Mouse (Mus musculus): ENCODE measurements around the gene Ttc7b. TPM values are rescaled to one million over a fixed set of nuclear protein-coding genes. Genes with fewer than 3 reads are reported as not detected.
A peak's percentile ranks its signal among the peaks of the same experiment; 100 is the strongest.

Ttc7b gene
- total RNA-seq, 2 experiments from 2014 or later: 14.9 to 28.9 TPM

DNA sequence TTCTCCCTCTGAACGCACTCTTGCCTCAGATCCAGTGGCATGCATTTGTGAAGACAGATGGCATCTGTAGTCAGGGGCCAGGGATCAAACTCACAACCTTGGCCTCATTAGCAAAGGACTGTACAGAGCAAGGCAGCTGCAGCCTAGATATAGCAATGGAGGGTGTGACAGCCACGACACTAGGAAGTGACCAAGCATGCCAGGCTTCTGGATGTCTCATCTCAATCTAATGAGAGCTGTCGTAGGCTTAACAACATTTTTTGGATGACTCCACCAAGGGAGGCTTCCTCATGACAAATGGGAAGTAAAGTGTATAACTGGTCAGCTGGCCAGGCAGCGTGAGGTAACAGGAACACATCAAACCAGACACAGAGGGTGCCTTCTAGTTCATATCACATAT is 94.4 kb downstream of the Ttc7b start:
- ATAC-seq (replicated peaks; ENCODE audit: poor library complexity, severe bottlenecking): no peak

DNA sequence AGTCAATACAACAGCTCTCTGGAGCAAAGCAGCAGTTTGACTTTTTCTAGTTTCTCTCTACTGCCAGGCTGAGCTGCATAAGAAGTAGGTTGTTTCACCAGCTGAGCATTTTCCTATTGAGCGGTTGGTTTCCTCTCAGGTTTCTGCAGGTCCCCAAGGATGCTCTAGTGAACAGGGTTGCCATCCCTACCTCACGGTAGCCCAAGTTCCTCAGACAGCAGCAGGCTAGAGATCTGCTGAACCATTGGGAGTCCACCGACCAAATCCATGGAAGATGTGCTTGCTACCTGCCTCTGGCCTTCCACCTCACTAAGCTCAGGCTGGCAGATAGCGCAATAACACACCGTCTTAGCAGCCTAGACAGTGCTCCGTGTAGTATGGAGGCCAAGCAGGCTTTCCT is 95.6 kb downstream of the Ttc7b start:
- no peak for ATAC-seq (replicated peaks; ENCODE audit: poor library complexity, severe bottlenecking)

DNA sequence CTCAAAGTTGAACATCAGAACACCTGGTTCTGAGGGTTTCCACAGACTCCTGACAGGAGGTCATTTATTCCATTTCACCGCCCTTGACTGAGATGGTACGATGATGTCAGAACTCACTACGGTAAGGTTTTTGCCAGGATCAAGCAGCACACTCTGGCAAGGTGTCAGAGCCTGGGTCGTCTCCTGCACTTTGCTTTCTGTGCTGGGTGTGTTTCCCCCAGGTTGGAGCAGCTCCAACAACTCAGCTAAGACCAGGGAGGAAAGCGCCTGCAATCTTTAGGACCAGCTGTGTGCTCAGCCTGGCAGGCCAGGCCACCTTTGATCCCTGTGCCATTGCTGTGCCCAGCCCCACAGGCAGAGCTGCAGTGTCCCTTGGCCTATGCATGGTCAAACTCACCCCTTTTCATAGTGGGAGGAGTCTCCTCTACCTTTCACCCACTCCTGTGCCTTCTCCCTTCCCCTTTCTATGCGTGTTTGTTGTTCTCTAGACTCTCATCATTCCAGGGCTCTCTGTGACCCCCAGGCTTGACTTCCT is 98.3 kb downstream of the Ttc7b start:
- peak; percentile 51 for ATAC-seq (replicated peaks; ENCODE audit: poor library complexity, severe bottlenecking)

DNA sequence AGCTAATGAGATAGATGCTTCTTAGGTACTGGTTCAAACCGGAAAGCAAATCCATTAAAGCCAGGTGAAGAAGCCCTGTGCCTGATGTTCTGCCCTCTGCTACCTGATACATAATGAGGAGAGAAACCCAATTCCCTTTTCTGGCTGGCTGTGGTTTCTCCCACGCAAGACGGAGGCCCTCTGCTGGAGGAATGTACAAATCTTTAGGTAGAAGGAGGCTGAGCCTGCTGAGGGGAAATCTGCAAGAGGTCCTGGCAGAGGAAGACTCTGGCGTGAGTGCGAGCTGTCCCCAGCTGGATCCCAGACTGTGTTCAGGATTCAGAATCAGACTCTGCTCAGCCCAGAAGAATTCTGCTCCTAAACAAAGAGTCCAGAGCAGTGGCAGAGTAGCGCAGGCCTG is 99.1 kb downstream of the Ttc7b start:
- ATAC-seq (replicated peaks; ENCODE audit: poor library complexity, severe bottlenecking): peak; percentile 64

DNA sequence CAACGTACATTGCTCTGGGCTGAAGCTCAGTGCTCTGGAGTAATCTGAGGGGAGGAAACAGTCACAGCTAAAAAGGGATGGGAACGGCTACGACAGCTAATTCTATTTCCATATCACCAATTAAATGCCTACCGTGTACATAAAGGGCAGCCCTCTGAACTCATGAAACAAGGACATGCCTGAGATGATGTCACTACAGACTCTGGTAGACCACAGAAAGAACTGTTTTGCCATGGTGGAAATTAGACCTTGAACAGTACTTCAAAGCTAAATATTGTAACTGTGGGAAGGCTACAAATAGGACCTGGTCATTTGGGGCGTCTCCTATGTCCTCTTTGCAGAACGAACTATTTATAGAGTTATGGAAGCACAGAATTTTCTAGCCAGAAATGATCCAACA is 99.7 kb downstream of the Ttc7b start:
- no peak for ATAC-seq (replicated peaks; ENCODE audit: poor library complexity, severe bottlenecking)

DNA sequence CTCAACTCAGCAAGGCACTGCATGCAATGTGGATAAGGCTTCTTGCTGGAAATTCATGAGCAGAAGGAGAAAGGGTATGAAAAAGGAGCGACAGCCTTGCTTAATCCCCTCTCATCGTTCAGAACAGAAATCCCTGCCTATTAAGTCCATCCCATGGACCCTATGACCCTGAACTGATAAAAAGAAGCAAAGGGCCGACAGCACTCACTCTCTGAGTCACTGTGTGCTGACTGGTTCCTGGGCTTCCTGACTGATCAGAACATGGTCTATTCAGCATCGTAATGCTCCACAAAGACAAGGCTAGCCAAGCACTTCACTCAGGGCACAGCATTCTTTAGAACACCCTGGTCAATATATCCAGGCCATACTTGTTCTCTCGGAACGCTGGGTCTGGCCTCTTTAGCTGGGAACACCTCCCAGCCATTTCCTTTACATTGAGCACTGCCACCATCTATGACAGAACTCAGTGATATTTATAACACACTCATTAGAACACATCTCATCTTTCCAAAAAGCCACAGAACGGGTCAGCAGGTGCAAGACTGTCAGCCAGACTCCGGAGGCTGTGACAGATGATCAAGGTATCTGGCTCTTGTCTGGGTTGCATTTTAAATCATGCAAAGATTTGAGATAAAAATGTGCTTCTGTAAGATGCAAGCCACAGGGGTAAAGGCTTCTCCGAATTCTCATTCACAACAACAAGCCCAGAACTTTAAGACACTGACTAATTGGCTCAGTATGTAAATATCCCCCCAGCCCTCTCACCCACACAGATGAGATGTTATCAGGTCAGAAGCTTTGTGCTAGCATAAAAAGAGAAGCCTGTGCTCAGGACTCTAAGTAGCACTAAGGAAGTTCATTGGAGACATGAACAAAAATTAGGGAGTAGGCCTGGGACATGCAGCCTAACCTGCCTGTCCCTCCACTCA is 100.4 kb downstream of the Ttc7b start:
- ATAC-seq (replicated peaks; ENCODE audit: poor library complexity, severe bottlenecking): no peak

DNA sequence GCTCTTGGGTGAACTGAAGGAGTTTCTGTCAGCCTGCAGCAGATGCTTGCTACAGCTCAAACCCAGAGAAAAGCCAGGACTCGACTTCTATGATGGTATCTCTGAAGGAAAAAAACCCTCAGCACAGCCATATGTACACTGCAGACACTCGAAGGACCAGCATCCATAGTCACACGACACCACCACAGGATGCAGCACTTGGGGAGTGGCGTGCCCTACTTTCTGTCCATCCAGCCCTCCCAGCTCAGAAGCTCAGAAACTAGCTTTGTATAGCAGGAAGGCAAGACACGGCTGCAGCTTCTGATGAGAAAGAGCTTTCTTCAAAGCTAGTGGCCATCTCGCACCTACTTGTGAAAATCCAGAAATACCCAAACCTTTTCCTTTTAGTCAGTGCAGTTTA is 104.8 kb downstream of the Ttc7b start:
- ATAC-seq (replicated peaks; ENCODE audit: poor library complexity, severe bottlenecking): no peak

DNA sequence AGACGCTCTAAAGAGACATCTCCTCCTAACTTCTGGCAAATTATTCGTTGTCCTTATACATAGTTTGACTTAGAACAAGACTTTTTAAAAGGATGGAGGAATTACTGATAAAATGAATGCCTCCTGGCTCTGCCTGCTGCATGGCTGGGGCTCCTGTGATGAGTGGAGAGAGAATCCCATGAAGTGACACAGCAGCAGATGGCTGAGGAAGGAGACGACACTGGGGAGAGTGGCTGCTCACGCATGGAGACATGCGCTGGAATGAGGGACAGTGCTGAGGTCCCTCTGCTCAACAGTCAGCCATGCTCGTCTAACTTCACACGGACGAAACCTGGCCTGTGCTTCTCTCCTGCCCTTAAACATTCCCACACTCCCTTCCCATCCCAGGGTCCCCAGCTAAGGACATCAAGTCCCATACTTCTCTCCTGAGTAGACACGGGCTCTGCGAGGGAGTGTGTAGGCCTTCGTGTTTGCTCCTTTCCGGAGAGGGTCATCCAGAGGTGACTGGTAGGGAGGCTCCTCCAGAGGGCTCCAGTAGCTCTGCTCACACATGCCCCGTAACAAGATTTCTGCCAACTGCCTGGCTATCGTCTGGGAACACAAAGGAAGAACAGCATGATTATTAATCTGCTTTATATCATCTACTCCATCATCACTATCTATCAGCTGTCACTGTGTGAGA is 105.8 kb downstream of the Ttc7b start:
- no peak for ATAC-seq (replicated peaks; ENCODE audit: poor library complexity, severe bottlenecking)

DNA sequence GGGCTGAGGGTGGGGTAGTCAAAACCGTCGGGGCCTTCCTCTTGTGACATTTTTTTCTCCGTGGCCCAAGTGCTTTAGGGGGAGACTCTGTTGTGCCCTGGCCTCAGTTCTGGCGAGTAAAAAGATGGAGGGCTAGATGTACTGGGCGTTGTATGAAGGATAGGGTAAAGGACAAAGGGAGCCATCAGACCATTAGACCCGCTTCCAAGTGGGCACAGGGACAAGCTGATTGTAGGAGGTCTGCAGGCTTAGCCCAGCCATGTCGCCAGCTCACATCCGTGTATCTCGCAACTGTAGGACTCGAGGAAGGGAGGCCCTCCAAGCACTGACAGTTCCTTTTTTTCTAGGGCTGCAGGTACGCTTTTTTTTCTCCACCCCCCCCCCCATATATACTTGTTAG is 111.9 kb downstream of the Ttc7b start:
- no peak for ATAC-seq (replicated peaks; ENCODE audit: poor library complexity, severe bottlenecking)

DNA sequence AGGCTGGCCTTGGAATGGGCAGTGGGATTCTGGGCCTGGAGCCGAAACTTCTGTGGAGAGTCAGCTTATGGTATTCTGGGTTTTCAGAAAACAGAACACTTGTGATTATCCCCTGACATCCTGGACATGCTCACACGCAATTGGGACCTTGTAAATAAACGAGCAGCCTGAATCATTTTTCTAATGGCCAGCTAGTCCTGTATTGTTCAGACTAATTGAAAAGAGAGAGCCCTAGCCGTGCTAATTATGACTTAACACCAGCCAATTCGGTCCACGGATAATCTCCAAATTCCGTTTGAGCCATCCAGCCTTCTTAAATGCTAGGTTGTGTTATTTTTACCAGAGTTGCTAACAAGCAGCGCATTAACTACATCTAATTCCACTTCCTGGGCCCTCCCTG is 112.5 kb downstream of the Ttc7b start:
- ATAC-seq (replicated peaks; ENCODE audit: poor library complexity, severe bottlenecking): no peak

DNA sequence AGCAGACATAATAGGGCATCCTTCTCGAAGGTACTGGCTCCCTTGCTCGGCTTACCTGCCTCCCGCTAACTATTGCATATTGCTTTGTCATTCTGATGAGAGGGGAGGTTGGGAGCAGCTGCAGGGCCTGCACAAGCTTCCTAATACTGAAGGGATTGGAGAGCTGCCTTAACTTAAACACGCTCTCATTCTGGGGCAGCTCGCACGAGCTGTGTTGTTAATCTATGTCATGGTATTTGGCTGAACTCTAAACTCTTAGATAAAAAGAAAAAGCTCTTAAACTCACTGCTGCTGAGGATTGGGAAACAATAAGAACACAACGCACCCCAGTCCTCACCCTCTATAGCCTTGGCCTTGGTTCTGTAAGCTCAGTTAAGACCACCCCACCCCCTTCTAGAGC is 113.3 kb downstream of the Ttc7b start:
- ATAC-seq (replicated peaks; ENCODE audit: poor library complexity, severe bottlenecking): no peak

DNA sequence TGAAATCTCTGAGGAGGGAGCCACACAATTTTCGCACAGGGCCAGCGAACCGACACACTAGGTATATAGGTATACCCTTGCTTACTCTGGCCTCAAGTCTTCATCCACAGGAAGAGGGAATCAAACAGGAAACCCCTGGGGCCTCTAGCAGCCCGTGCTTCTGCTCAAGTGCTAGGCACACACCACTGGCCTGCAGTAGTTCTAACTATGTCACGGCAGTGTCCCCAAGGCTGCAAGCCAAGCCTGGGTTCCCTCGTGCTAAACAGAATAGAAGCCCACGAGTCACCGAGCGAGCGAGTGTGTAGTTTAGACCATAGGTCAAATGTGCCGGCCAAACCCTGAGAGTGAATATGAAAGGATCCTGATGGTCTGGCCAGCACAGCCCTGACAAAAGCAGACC is 114.5 kb downstream of the Ttc7b start:
- ATAC-seq (replicated peaks; ENCODE audit: poor library complexity, severe bottlenecking): no peak

DNA sequence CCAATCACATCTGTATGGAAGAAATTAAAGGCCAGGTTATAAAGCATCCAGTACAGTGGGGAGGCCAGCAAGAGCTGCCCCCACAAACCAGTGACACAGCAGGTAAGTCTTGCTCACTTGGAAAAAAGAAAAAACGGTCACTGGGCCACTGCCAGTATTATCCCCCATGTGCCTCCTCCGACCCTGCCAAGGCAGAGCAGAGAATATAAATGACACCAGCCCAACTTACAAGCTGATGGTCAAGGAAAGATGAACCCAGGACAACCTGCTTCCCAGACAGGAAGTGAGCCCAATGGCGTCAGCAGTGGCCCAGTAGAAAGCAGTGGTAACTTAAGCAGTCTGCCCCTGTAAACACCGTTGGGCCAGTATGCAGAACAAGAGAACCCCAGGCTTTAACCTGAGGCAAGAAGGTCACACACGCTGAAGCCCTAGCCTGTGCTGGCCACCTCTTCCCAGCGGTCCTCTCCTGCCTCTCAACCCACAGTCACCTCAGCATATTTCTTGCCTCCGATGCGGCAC is 115.1 kb downstream of the Ttc7b start:
- no peak for ATAC-seq (replicated peaks; ENCODE audit: poor library complexity, severe bottlenecking)

DNA sequence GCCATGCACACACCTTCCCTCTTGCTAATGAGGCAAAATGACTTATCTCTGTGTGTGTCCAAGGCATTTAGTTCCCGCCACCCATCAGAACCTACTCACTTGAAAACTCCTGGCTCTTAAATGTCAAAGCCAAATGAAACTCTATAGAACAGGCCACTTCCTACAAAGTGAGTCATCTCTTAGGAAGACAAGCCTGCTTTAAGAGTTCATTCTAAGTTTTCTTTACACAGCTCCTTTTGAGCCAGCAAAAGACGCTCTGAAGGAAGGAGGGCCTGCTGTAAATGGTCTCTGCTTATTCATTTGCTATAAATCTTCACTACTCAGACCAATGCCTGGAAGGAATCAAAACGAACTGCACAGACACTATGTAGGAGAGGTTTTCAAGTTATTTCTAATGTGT is 116.2 kb downstream of the Ttc7b start:
- no peak for ATAC-seq (replicated peaks; ENCODE audit: poor library complexity, severe bottlenecking)

DNA sequence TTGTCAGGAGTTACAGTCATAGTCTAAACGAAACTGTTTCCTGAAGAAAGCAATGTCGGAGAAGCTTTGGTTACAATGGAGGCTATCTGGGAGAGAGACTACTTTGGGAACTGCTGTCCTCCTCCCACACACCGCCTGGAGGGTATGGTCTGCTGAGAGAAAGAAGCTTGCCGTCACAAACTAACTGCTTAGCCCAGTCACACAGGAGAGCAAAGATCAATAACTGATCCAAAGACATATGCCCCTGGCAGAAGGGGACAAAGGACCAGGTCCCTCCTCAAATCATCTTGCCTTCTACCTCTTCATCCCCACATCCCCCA is 117.7 kb downstream of the Ttc7b start:
- no peak for ATAC-seq (replicated peaks; ENCODE audit: poor library complexity, severe bottlenecking)

DNA sequence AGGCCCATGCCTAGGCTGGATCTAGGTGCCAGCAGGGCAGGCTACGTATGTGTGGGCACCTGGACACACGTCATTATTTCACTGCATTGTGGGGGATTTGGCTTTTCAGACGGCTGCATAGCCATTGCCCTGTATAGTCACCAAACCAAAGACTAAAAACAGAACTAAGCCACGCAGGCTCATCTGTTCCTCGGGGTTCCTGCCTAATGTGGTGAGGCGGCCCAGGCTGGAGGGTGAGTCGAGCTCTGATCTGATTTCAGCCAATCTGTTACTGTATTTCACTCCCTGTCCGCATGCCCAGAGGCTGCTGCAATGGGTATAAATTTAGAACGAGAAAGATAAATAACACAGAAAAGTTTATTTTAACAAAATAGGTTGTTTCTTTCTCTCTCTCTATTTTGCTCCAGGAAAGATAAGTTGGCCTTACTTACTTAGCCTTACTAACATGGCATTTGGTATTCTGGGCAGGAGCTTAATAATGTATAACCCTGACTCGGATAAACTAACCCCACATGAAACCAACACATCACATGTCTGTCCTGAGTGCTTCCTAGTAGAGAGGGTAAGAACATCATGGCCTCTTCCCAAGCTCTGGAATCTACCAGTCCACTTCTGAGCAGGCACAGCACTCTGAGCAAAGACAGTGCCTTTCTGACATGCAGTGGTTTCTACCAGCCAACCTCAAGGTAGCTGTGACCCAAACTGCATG is 118.2 kb downstream of the Ttc7b start:
- ATAC-seq (replicated peaks; ENCODE audit: poor library complexity, severe bottlenecking): no peak

DNA sequence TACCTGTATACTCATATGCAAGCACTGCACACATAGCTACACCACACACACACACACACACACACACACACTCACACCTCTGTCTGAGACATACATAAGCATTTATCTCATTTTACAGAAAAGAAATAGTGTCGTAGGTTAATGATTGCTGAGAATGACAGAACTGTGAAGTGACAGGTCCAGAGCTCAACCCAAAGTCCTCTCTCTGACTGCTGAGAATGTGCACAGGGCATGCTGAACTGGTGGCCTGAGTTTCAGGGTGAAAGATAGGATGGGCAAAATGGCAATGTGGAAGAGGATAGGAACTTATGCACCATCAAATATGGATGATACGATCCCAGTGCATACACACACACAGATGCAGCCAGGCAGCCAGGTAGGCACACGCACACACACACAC is 120.5 kb downstream of the Ttc7b start:
- ATAC-seq (replicated peaks; ENCODE audit: poor library complexity, severe bottlenecking): no peak

DNA sequence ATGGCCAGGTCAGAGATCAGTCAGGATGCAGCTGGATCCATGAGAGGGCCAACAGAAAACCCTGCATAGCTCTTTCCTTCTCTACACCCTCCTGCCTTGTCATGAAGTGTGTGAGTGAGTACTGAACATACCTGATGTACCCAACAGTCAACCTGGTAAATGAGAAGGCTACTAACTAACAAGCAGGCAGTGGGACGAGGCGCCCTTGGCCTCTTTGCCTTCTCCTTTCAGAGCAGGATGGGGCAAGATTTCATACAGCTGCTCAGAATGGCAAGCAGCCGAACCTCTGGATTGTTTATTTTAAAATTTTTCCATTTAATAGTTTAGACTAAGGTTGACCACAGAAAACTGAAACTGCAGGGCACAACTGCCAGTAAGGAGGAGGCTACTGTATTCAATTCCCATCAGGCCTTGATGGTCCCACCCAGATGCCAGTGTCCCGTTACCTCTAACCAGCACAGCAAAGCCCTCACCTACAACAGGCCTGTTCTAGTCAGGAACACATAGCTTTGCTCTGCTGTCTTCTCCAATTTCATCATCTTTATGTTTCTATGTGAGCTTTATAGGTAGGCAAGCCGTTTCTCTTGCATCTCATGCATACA is 121.4 kb downstream of the Ttc7b start:
- ATAC-seq (replicated peaks; ENCODE audit: poor library complexity, severe bottlenecking): no peak

DNA sequence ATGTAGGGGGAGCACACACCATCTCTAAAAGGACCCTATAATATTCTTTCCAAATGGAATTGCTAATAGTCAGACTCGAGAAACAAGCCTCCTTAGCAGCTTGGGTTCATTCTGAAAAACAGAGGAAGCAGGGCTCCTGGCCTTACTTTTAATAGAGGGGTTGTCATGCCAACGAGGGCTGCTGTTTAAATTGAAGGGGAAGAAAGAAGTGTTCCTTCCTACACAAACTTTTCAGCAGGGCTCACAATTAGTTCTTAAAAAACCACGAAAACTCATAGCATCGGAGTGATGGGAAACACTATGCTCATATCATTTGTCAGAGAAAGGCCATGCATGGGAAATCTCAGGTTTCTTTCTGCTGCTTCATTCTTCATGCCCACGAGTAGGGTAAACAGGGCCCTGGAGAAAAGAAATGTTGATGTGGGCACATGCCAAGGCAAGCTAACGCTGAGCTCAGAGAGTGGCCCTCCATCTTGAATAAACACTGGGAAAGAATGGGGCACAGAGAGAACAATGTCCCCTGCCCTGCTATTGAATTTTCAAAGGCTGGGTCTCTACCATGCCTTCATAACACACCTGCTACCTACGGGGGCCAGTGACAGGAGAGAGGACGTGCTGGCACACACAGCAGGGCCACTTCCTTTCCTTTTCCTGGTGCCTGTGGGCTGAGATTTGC is 122.2 kb downstream of the Ttc7b start:
- ATAC-seq (replicated peaks; ENCODE audit: poor library complexity, severe bottlenecking): no peak
